Mouse (Mus musculus) lung, adult 2 months (tissue): ENCODE measurements at regions not wholly inside any gene's neighbourhood (a gene's known extent, or its start where the extent isn't known, plus 50 kb on each side); places are given as distances from the start of the nearest gene placed in this dataset.

Experiments
- CTCF ChIP-seq: fragments of 200-500 bp; IDR thresholded peaks from 2 replicates; pipeline ENCODE4 v1.5.1; 2011; ENCODE audit warnings: mild to moderate bottlenecking, low read length, control low read depth; ENCODE audit not compliant: insufficient read depth
- POLR2A ChIP-seq: fragments of 200-500 bp; IDR thresholded peaks from 2 replicates; pipeline ENCODE4 v1.6.1; 2011; ENCODE audit warnings: low read depth, mild to moderate bottlenecking, control low read depth, low read length, borderline replicate concordance; ENCODE audit errors: extremely low read depth

GRCm38 (mm10) chr15:56067214-56067613 lies 1410.2 kb downstream of the Slc22a22 start:
- no peak for TF ChIP-seq CTCF
- TF ChIP-seq POLR2A = no peak
